9 mouse cellular contexts compared by ENCODE assay signal in genomic region chr12:16584035-16584682, GRCm38 (mm10). TPM values are rescaled to one million over a fixed set of nuclear protein-coding genes. Genes with fewer than 3 reads are reported as not detected.
A peak's percentile ranks its signal among the peaks of the same experiment; 100 is the strongest.
DNase-seq lines count a peak whose midpoint lies in the region; ATAC-seq lines count a peak whose summit lies in the region.
"Had no signal": no experiment of that assay in that cellular context is flagged by ENCODE, and none has a peak within 500 bp of the region (broad histone marks: within the 10 kb centered on the region; RNA-seq: fewer than 3 reads in every experiment).

No protein-coding gene starts in this region.

- ATAC-seq in kidney, embryonic 16.5 days (ENCODE audit: low FRiP score, low TSS enrichment) = no peak
- ATAC-seq in embryonic facial prominence, embryonic 14.5 days (ENCODE audit: low read depth) = peak; percentile 79
- ATAC-seq in lung, embryonic 16.5 days (ENCODE audit: low read depth) = peak; percentile 74
- ATAC-seq in stomach, embryonic 16.5 days (ENCODE audit: insufficient read depth, low FRiP score) = no peak

- H3K4me2 ChIP-seq in kidney, embryonic 16.5 days (replicated peaks; ENCODE audit: low read depth, low read length) = no peak overlapping the region
- H3K4me2 ChIP-seq in embryonic facial prominence, embryonic 14.5 days (ENCODE audit: low read depth, low read length) = no peak overlapping the region
- peak overlapping the region; percentile 23; the same call in 1 of the 2 replicates for H3K4me2 ChIP-seq in lung, embryonic 16.5 days (ENCODE audit: low read depth, low read length)
- no peak overlapping the region for H3K4me2 ChIP-seq in stomach, embryonic 16.5 days (ENCODE audit: low read depth, low read length)

- 0 out of 2 replicates have a peak overlapping the region, but pooled peaks have one; percentile 8 for H3K9ac ChIP-seq in kidney, embryonic 16.5 days (replicated peaks; ENCODE audit: low read length)
- no peak overlapping the region for H3K9ac ChIP-seq in embryonic facial prominence, embryonic 14.5 days (ENCODE audit: low read depth, low read length)
- H3K9ac ChIP-seq in lung, embryonic 16.5 days (ENCODE audit: low read length) = no peak overlapping the region
- no peak overlapping the region for H3K9ac ChIP-seq in stomach, embryonic 16.5 days (ENCODE audit: low read length)

- 56% methylated on average over 14 of the region's 14 CpGs for WGBS in kidney, embryonic 16.5 days
- WGBS in embryonic facial prominence, embryonic 14.5 days = 45% methylated on average over 14 of the region's 14 CpGs
- 28% methylated on average over 14 of the region's 14 CpGs for whole genome bisulfite sequencing in lung, embryonic 16.5 days
- WGBS in stomach, embryonic 16.5 days = 36% methylated on average over 14 of the region's 14 CpGs

- H3K9me3 ChIP-seq in kidney, embryonic 16.5 days (ENCODE audit: low read length) = no peaks in the 10 kb centered on the region
- H3K9me3 ChIP-seq in embryonic facial prominence, embryonic 14.5 days (ENCODE audit: control insufficient read depth, low read length) = no peaks in the 10 kb centered on the region
- H3K9me3 ChIP-seq in lung, embryonic 16.5 days (ENCODE audit: control insufficient read depth, low read length) = no peaks in the 10 kb centered on the region
- H3K9me3 ChIP-seq in stomach, embryonic 16.5 days (replicated peaks; ENCODE audit: control insufficient read depth, low read length) = no peaks in the 10 kb centered on the region

- no peak overlapping the region for H3K27ac ChIP-seq in kidney, embryonic 16.5 days (ENCODE audit: low read length)
- H3K27ac ChIP-seq in embryonic facial prominence, embryonic 14.5 days (replicated peaks; ENCODE audit: low read depth, low read length) = 0 out of 2 replicates have a peak overlapping the region, but pooled peaks have one; percentile 21
- peak overlapping the region; percentile 65 for H3K27ac ChIP-seq in lung, embryonic 16.5 days (ENCODE audit: low read length)
- peak overlapping the region; percentile 52; the same call in 1 of the 2 replicates for H3K27ac ChIP-seq in stomach, embryonic 16.5 days (ENCODE audit: low read length)

- no peak for DNase-seq in kidney, adult 11 months
- DNase-seq in embryonic facial prominence, embryonic 14.5 days (ENCODE audit: low spot score) = peak; percentile 54
- DNase-seq in embryo, embryonic 11 days = no peak
- DNase-seq in cerebellum, postnatal 25 days = no peak
- DNase-seq in embryo, embryonic 10.5 days (ENCODE audit: low spot score) = no peak
- DNase-seq: cerebellum, postnatal 10 days had no signal

- no peaks in the 10 kb centered on the region; the same call in 1 of the 2 replicates for H3K36me3 ChIP-seq in kidney, embryonic 16.5 days (ENCODE audit: insufficient read depth, low read length)
- 0 out of 2 replicates have a peak, but pooled peaks cover 8% of the 10 kb centered on the region for H3K36me3 ChIP-seq in embryonic facial prominence, embryonic 14.5 days (ENCODE audit: control insufficient read depth, insufficient read depth, low read length)
- no peaks in the 10 kb centered on the region for H3K36me3 ChIP-seq in lung, embryonic 16.5 days (ENCODE audit: control insufficient read depth, insufficient read depth, low read length)
- H3K36me3 ChIP-seq in stomach, embryonic 16.5 days (ENCODE audit: control insufficient read depth, insufficient read depth, low read length) = 0 out of 2 replicates have a peak, but pooled peaks cover 5% of the 10 kb centered on the region

- peaks cover 15% of the 10 kb centered on the region for H3K4me1 ChIP-seq in kidney, embryonic 16.5 days (ENCODE audit: insufficient read depth, low read length)
- peaks cover 17% of the 10 kb centered on the region for H3K4me1 ChIP-seq in embryonic facial prominence, embryonic 14.5 days (ENCODE audit: control insufficient read depth, insufficient read depth, low read length)
- peaks cover 20% of the 10 kb centered on the region for H3K4me1 ChIP-seq in lung, embryonic 16.5 days (replicated peaks; ENCODE audit: control insufficient read depth, insufficient read depth, low read length)
- H3K4me1 ChIP-seq in stomach, embryonic 16.5 days (ENCODE audit: control insufficient read depth, insufficient read depth, low read length) = peaks cover 19% of the 10 kb centered on the region

- H3K27me3 ChIP-seq in kidney, embryonic 16.5 days (ENCODE audit: insufficient read depth, low read length) = no peaks in the 10 kb centered on the region
- H3K27me3 ChIP-seq in embryonic facial prominence, embryonic 14.5 days (replicated peaks; ENCODE audit: control insufficient read depth, insufficient read depth, low read length) = no peaks in the 10 kb centered on the region
- no peaks in the 10 kb centered on the region for H3K27me3 ChIP-seq in lung, embryonic 16.5 days (ENCODE audit: control insufficient read depth, insufficient read depth, low read depth, low read length)
- no peaks in the 10 kb centered on the region for H3K27me3 ChIP-seq in stomach, embryonic 16.5 days (ENCODE audit: control insufficient read depth, insufficient read depth, low read length)

- H3K4me3 ChIP-seq in kidney, embryonic 16.5 days (ENCODE audit: low read length) = no peak overlapping the region
- H3K4me3 ChIP-seq in embryonic facial prominence, embryonic 14.5 days (ENCODE audit: low read depth, low read length) = no peak overlapping the region
- no peak overlapping the region for H3K4me3 ChIP-seq in lung, embryonic 16.5 days (ENCODE audit: low read length)
- H3K4me3 ChIP-seq in stomach, embryonic 16.5 days (replicated peaks; ENCODE audit: low read length) = no peak overlapping the region

RNA-seq across cellular contexts. Expression of gene Lpin1, which starts 26.6 kb away (rescaled TPM):
- 5.7 and 6.8 TPM in 2 replicates for polyA plus RNA-seq in kidney, embryonic 16.5 days (2015; fragmentation: Nextera tagmentation; extraction: Ambion mirVana)
- polyA plus RNA-seq in embryonic facial prominence, embryonic 14.5 days (2014; fragmentation: Nextera tagmentation; extraction: Ambion mirVana) = 7.1 and 7.5 TPM in 2 replicates
- polyA plus RNA-seq in lung, embryonic 16.5 days (2015; fragmentation: Nextera tagmentation; extraction: Ambion mirVana) = 8.1 and 9.3 TPM in 2 replicates
- polyA plus RNA-seq in stomach, embryonic 16.5 days (2015; fragmentation: Nextera tagmentation; extraction: Ambion mirVana) = 6.6 and 6.9 TPM in 2 replicates

Comparison
In these comparisons a context has a peak if more than half of its experiments do, and no peak if none do; other contexts are left out.
1. ATAC-seq: peak in embryonic facial prominence, embryonic 14.5 days (single experiment) and lung, embryonic 16.5 days (single experiment); none in kidney, embryonic 16.5 days (single experiment) and stomach, embryonic 16.5 days (single experiment).